Mouse (Mus musculus): ENCODE measurements at regions not wholly inside any gene's neighbourhood (a gene's known extent, or its start where the extent isn't known, plus 50 kb on each side); places are given as distances from the start of the nearest gene placed in this dataset.
A peak's percentile ranks its signal among the peaks of the same experiment; 100 is the strongest.

DNA sequence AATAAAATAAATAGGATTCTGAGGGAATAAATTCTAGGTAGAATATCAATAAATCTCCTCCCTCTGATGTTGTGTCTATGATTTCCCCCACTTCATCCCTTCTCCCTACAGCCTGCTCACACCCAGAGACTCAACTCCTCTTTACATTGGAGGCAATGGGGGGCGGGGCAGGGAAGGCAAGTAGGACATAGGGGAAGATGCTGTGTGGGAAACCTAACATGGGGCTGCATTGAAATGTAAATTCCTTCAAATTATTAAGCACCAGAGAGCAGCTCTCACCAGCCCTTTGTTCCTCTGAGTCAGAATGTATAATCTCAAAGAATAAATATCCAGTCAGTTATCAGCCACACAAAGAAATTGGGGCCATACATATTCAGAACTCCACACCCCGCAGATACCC is 91.6 kb downstream of the Nuf2 start:
- no peaks in the 10 kb centered on the region for H3K27me3 ChIP-seq (ENCODE audit: insufficient read depth, low read length)
- DNase-seq (no peak), ATAC-seq (ENCODE audit: insufficient read depth) (no peak)
- TF ChIP-seq CTCF (IDR thresholded peaks at IDR 0.05; ENCODE audit: low read depth), result no peak
- H3K36me3 ChIP-seq (ENCODE audit: insufficient read depth), result no peaks in the 10 kb centered on the region
- H3K9ac ChIP-seq, result no peak overlapping the region
- no peaks in the 10 kb centered on the region for H3K9me3 ChIP-seq (ENCODE audit: low read depth, low read length)
- no peak overlapping the region for H3K27ac ChIP-seq (ENCODE audit: low read depth)
- no peaks in the 10 kb centered on the region for H3K4me1 ChIP-seq (ENCODE audit: insufficient read depth)
- H3K4me2 ChIP-seq, result no peak overlapping the region
- whole genome bisulfite sequencing, result 84% methylated on average over 2 of the region's 2 CpGs
- H3K4me3 ChIP-seq (ENCODE audit: low read depth, low read length), result no peak overlapping the region

DNA sequence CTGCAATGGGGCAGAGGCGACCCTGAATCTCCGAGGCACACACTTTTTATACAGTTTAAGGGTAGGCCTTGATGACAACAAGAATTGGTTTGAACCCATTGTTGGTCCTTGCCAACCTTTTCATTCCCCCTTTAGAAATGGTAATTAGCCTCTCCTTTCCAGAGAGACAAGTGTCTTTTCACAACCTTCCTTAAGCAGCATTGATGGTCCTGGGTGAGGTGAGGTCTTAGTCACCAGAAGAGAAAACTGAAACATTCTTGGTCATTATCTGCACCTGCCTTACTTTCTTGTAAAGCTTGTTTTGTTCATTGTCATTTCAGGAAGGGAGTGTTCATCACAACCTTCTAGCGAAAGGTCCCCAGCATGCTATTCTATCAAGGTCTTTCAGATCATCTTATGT is 93.3 kb downstream of the Nuf2 start:
- H3K27ac ChIP-seq (ENCODE audit: low read depth), result no peak overlapping the region
- no peak overlapping the region for H3K9ac ChIP-seq
- no peak overlapping the region for H3K4me3 ChIP-seq (ENCODE audit: low read depth, low read length)
- H3K36me3 ChIP-seq (ENCODE audit: insufficient read depth), result no peaks in the 10 kb centered on the region
- H3K4me1 ChIP-seq (ENCODE audit: insufficient read depth), result no peaks in the 10 kb centered on the region
- no peak overlapping the region for H3K4me2 ChIP-seq
- no peaks in the 10 kb centered on the region for H3K9me3 ChIP-seq (ENCODE audit: low read depth, low read length)
- no peaks in the 10 kb centered on the region for H3K27me3 ChIP-seq (ENCODE audit: insufficient read depth, low read length)
- no peak for DNase-seq
- 87% methylated on average over 3 of the region's 3 CpGs for WGBS
- ATAC-seq (ENCODE audit: insufficient read depth), result no peak
- TF ChIP-seq CTCF (IDR thresholded peaks at IDR 0.05; ENCODE audit: low read depth), result no peak

DNA sequence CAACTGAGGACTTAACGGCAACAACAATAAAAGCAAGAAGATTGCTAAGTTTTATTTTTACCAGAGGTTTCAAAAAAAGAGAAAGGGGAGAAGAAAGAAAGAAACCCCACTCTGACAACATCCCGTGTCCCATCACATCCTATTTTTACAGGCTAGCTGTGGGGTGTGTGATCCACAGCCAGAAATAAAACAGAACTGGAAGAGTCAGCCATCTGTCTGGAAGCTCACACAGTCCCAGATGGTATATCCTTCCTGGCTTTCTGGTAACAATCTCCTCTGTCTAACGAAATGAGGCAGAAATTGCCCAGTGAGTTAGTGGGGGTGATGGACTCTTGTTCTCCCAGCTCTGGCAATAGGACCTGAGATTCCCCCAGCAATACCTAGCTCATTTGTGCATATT is 108.9 kb downstream of the Nuf2 start:
- no peak for DNase-seq
- Histone ChIP-seq H3K4me3 (ENCODE audit: low read depth, low read length) (no peak overlapping the region), H3K9ac (no peak overlapping the region), H3K4me1 (ENCODE audit: insufficient read depth) (no peaks in the 10 kb centered on the region), H3K4me2 (no peak overlapping the region), H3K36me3 (ENCODE audit: insufficient read depth) (no peaks in the 10 kb centered on the region), H3K9me3 (ENCODE audit: low read depth, low read length) (no peaks in the 10 kb centered on the region), H3K27ac (ENCODE audit: low read depth) (no peak overlapping the region), H3K27me3 (ENCODE audit: insufficient read depth, low read length) (no peaks in the 10 kb centered on the region)
- WGBS, result 68% methylated on average over 3 of the region's 3 CpGs
- TF ChIP-seq CTCF (IDR thresholded peaks at IDR 0.05; ENCODE audit: low read depth), result no peak
- no peak for ATAC-seq (ENCODE audit: insufficient read depth)

DNA sequence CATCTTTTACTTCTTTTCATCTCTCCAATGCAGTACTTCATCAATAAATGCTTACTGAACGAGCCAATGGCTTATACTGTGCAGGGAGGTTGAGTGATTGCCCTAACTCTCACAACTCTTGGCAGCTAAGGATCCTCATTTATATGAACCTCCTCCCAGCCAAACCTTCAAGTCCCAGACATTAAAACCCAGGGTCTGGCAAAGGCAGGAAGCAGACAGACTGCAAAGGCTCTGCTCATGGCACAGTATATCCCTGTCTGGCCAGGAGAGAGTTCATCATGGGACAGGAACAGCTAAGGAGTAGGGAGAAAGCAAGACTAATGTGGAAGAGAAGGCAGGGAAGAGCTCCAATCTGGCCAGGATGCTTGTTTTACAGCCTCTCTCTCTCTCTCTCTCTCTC is 109.6 kb downstream of the Nuf2 start:
- DNase-seq, result peak; percentile 8

DNA sequence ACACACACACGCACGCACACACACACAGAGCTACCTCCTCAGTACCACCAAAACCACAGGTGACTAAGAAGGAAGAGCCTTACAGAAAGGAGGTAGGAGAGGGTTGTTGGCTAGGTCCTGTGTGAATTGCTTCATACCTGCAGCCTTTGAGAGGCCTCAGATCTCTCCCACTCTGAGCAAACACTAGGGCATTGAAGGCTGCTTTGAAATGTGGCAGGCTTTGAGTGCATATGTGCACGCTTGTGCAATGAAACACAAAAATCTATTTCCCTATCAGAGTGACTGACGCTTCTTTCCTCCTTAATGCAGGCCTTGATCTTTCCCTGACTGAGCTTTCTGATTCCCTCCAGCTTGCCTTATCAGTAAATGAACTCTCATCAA is 112.6 kb downstream of the Nuf2 start:
- no peaks in the 10 kb centered on the region for H3K4me1 ChIP-seq (ENCODE audit: insufficient read depth)
- no peaks in the 10 kb centered on the region for H3K9me3 ChIP-seq (ENCODE audit: low read depth, low read length)
- H3K4me2 ChIP-seq, result no peak overlapping the region
- WGBS, result 51% methylated on average over 4 of the region's 4 CpGs
- H3K4me3 ChIP-seq (ENCODE audit: low read depth, low read length), result no peak overlapping the region
- ATAC-seq (ENCODE audit: insufficient read depth), result peak; percentile 83
- H3K36me3 ChIP-seq (ENCODE audit: insufficient read depth), result no peaks in the 10 kb centered on the region
- peak; percentile 23 for DNase-seq
- TF ChIP-seq CTCF (IDR thresholded peaks at IDR 0.05; ENCODE audit: low read depth), result no peak
- H3K27me3 ChIP-seq (ENCODE audit: insufficient read depth, low read length), result no peaks in the 10 kb centered on the region
- H3K27ac ChIP-seq (ENCODE audit: low read depth), result no peak overlapping the region
- H3K9ac ChIP-seq, result no peak overlapping the region

More for the DNA sequence above, 109.6 kb downstream of the Nuf2 start:
- no peak overlapping the region for H3K4me2 ChIP-seq
- no peak overlapping the region for H3K9ac ChIP-seq
- no peak overlapping the region for H3K4me3 ChIP-seq (ENCODE audit: low read depth, low read length)
- TF ChIP-seq CTCF (IDR thresholded peaks at IDR 0.05; ENCODE audit: low read depth), result no peak
- H3K36me3 ChIP-seq (ENCODE audit: insufficient read depth), result no peaks in the 10 kb centered on the region
- no peaks in the 10 kb centered on the region for H3K9me3 ChIP-seq (ENCODE audit: low read depth, low read length)
- no peaks in the 10 kb centered on the region for H3K27me3 ChIP-seq (ENCODE audit: insufficient read depth, low read length)
- no peaks in the 10 kb centered on the region for H3K4me1 ChIP-seq (ENCODE audit: insufficient read depth)
- no peak for ATAC-seq (ENCODE audit: insufficient read depth)
- H3K27ac ChIP-seq (ENCODE audit: low read depth), result no peak overlapping the region
- WGBS, result 20% methylated on average over 1 of the region's 1 CpGs

DNA sequence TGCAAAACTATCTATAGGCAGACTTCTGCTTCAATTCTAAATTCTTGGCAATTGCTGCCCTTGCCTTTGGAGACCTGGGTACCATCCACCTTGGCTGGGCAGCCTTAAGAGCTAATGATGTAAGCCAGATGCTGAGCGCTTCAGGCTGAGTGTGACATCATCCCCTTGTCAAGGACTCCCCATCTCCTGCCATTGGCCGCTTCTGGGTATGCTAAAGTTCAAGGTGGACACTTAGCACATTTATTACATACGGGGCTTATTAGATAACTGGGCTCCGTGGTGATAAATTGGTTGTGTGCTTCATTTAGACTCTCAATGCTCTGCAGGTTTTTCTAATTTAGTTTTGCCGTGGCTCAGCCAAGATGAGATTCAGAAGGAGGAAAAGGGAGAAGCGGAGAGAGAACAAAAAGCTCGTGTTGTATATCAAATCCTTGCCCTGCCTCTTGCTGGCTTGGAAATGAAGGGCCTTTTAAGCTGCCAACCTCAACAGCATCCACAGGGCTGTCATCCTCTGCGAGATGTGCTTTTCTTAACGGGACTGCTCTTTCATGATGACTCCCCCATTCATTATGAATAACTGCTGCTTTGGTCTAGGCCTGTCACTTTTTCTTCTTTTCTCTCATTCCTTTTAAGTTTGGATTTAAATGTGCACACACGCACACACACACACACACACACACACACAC is 113.1 kb downstream of the Nuf2 start:
- Histone ChIP-seq H3K36me3 (ENCODE audit: insufficient read depth) (no peaks in the 10 kb centered on the region), H3K27me3 (ENCODE audit: insufficient read depth, low read length) (no peaks in the 10 kb centered on the region), H3K27ac (ENCODE audit: low read depth) (no peak overlapping the region), H3K4me2 (no peak overlapping the region), H3K9me3 (ENCODE audit: low read depth, low read length) (no peaks in the 10 kb centered on the region), H3K4me3 (ENCODE audit: low read depth, low read length) (no peak overlapping the region), H3K4me1 (ENCODE audit: insufficient read depth) (no peaks in the 10 kb centered on the region), H3K9ac (no peak overlapping the region)
- TF ChIP-seq CTCF (IDR thresholded peaks at IDR 0.05; ENCODE audit: low read depth), result no peak
- WGBS, result 58% methylated on average over 10 of the region's 10 CpGs
- DNase-seq, result no peak
- ATAC-seq (ENCODE audit: insufficient read depth), result no peak

DNA sequence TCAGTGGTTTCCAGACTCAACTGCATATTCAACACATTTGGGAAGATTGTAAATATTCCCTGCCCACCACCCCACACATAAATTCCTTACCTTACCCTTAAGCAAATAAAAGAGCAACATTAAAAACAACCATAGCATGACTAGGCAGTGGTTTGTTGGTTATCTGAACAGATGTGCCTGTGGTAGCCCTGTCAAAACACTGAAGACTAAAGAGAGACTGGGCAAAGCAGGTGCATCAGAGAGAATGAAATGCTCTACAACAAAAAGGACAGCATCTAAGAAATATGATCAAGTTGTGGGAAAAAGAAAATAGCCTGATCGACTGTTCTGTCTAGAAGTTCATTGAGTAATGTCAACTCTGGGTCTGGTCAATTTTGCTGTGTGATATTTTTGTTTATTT is 114.6 kb downstream of the Nuf2 start:
- ATAC-seq (ENCODE audit: insufficient read depth) (no peak), DNase-seq (no peak)
- no peaks in the 10 kb centered on the region for H3K9me3 ChIP-seq (ENCODE audit: low read depth, low read length)
- no peak overlapping the region for H3K27ac ChIP-seq (ENCODE audit: low read depth)
- WGBS, result 91% methylated on average over 1 of the region's 1 CpGs
- no peaks in the 10 kb centered on the region for H3K4me1 ChIP-seq (ENCODE audit: insufficient read depth)
- no peak overlapping the region for H3K4me2 ChIP-seq
- no peak for TF ChIP-seq CTCF (IDR thresholded peaks at IDR 0.05; ENCODE audit: low read depth)
- H3K36me3 ChIP-seq (ENCODE audit: insufficient read depth), result no peaks in the 10 kb centered on the region
- H3K27me3 ChIP-seq (ENCODE audit: insufficient read depth, low read length), result no peaks in the 10 kb centered on the region
- no peak overlapping the region for H3K9ac ChIP-seq
- no peak overlapping the region for H3K4me3 ChIP-seq (ENCODE audit: low read depth, low read length)

DNA sequence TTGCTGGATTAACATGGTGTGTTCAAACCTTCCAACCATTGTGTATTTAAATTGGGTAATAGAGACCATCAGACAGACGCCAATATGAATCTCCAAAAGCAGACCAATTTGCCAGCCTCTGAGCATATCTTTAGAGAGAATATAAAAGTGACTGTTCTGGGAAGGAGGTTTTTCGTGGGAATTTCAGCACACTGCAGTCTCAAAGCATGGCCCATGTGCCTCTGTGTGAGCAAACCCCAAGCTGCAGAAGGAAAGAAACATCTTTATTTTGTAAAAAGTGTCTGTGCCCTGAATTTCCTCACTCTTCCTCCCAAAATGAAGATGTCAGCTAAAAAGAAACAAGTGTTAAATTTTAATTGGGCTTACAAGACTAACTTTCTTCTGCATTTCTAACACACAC is 123.1 kb downstream of the Nuf2 start:
- no peaks in the 10 kb centered on the region for H3K9me3 ChIP-seq (ENCODE audit: low read depth, low read length)
- H3K4me2 ChIP-seq, result no peak overlapping the region
- H3K4me1 ChIP-seq (ENCODE audit: insufficient read depth), result no peaks in the 10 kb centered on the region
- H3K36me3 ChIP-seq (ENCODE audit: insufficient read depth), result no peaks in the 10 kb centered on the region
- no peak overlapping the region for H3K27ac ChIP-seq (ENCODE audit: low read depth)
- H3K9ac ChIP-seq, result no peak overlapping the region
- DNase-seq (no peak), ATAC-seq (ENCODE audit: insufficient read depth) (no peak)
- WGBS, result 73% methylated on average over 2 of the region's 2 CpGs
- no peak for TF ChIP-seq CTCF (IDR thresholded peaks at IDR 0.05; ENCODE audit: low read depth)
- H3K27me3 ChIP-seq (ENCODE audit: insufficient read depth, low read length), result no peaks in the 10 kb centered on the region
- no peak overlapping the region for H3K4me3 ChIP-seq (ENCODE audit: low read depth, low read length)

Data from lung, embryonic 14.5 days (tissue).